Comparison of ENCODE assay signal across 7 mouse cellular contexts in genomic region chr12:84847480-84847879, GRCm38 (mm10). TPM values are rescaled to one million over a fixed set of nuclear protein-coding genes. Genes with fewer than 3 reads are reported as not detected.
DNase-seq lines count a peak whose midpoint lies in the region; ATAC-seq and TF ChIP-seq lines count a peak whose summit lies in the region.

No protein-coding gene starts in this region.

- H3K27ac ChIP-seq in CH12.LX (ENCODE audit: insufficient read depth, low read depth): peak overlapping the region; percentile 79
- H3K27ac ChIP-seq in lung, postnatal 0 days (ENCODE audit: low read length): no peak overlapping the region

- no peaks in the 10 kb centered on the region for H3K36me3 ChIP-seq in CH12.LX (replicated peaks in 1 of 2; ENCODE audit: control insufficient read depth in 1 of 2, insufficient read depth in 1 of 2, low read length in 1 of 2)
- no peaks in the 10 kb centered on the region for H3K36me3 ChIP-seq in lung, postnatal 0 days (ENCODE audit: insufficient read depth, low read length)

- H3K9ac ChIP-seq in CH12.LX (ENCODE audit: insufficient read depth, low read depth): peak overlapping the region; percentile 17; the same call in 1 of the 2 replicates
- no peak overlapping the region for H3K9ac ChIP-seq in lung, postnatal 0 days (replicated peaks; ENCODE audit: low read depth)

- no peak for TF ChIP-seq RAD21 in CH12.LX (IDR thresholded peaks at IDR 0.05; ENCODE audit: low read depth, low read length)

- TF ChIP-seq EP300 in CH12.LX (IDR thresholded peaks at IDR 0.05; ENCODE audit: low read length): peak; percentile 75
- TF ChIP-seq EP300 in lung, postnatal 0 days (IDR thresholded peaks at IDR 0.05): no peak

- peak overlapping the region in 2 of 3 experiments; percentile 2 to 17 for H3K4me3 ChIP-seq in CH12.LX (replicated peaks in 1 of 3; ENCODE audit: low read depth in 2 of 3, low read length in 2 of 3, poor library complexity in 1 of 3)
- H3K4me3 ChIP-seq in lung, postnatal 0 days (ENCODE audit: low read depth, low read length): no peak overlapping the region

- peak; percentile 57 for ATAC-seq in lung, postnatal 0 days
- no peak for ATAC-seq in erythroblast, adult 5-6 weeks (replicated peaks; ENCODE audit: low FRiP score, poor library complexity, severe bottlenecking)

- in situ Hi-C loops in CH12.LX (cut with MboI; ENCODE audit: low pct_ligation_motif_present, low pct_unique_long_range_greater_than_20kb, low sequenced_read_pairs): loop anchor here (5.0 kb wide), 1 partner anchor 40 kb away; no protein-coding TSS in a partner anchor

- intact Hi-C loops in heart, postnatal 14 days (cut with DNase I): no loop called here

- peak overlapping the region; percentile 70 for H3K4me2 ChIP-seq in CH12.LX (ENCODE audit: insufficient read depth, low read depth, poor library complexity, severe bottlenecking)
- H3K4me2 ChIP-seq in lung, postnatal 0 days (replicated peaks; ENCODE audit: low read depth, low read length): no peak overlapping the region

- H3K79me2 ChIP-seq in CH12.LX (replicated peaks; ENCODE audit: control insufficient read depth, extremely low read depth, insufficient read depth, poor library complexity, severe bottlenecking): no peaks in the 10 kb centered on the region

- DNase-seq in CH12.LX (ENCODE audit: extremely low read depth): peak; percentile 73
- DNase-seq in adrenal gland, adult 8-10 months: peak; percentile 37
- peak; percentile 71 for DNase-seq in hindlimb bud, embryonic 11.5 days (ENCODE audit: extremely low spot score, low read depth, low spot score)
- DNase-seq in lung, postnatal 0 days (ENCODE audit: low spot score): peak; percentile 74
- DNase-seq in heart, postnatal 14 days: no peak
- DNase-seq in testis, postnatal 14 days (ENCODE audit: low spot score): no peak

- dilution Hi-C loops in CH12.LX (cut with MboI; ENCODE audit: extremely low pct_ligation_motif_present, extremely low pct_unique_long_range_greater_than_20kb, low sequenced_read_pairs): no loop called here

- H3K9me3 ChIP-seq in CH12.LX (replicated peaks; ENCODE audit: low read length): no peaks in the 10 kb centered on the region
- no peaks in the 10 kb centered on the region for H3K9me3 ChIP-seq in lung, postnatal 0 days (ENCODE audit: low read length)

- TF ChIP-seq POLR2A in CH12.LX (IDR thresholded peaks at IDR 0.05; ENCODE audit: low read depth, low read length): peak; percentile 18; the same call in 1 of the 2 replicates

- peaks cover 27 to 65% of the 10 kb centered on the region in 2 experiments for H3K4me1 ChIP-seq in CH12.LX (ENCODE audit: control insufficient read depth in 1 of 2, insufficient read depth in 2 of 2)
- H3K4me1 ChIP-seq in lung, postnatal 0 days (ENCODE audit: insufficient read depth, low read depth, low read length): peaks cover 4% of the 10 kb centered on the region; the same call in 1 of the 2 replicates

- no peak for TF ChIP-seq CTCF in CH12.LX (conservative IDR thresholded peaks at IDR 0.05 in 1 of 2, IDR thresholded peaks at IDR 0.05 in 1 of 2; ENCODE audit: low read depth in 2 of 2, low read length in 2 of 2)
- TF ChIP-seq CTCF in lung, postnatal 0 days (IDR thresholded peaks at IDR 0.05): no peak

- H3K27me3 ChIP-seq in CH12.LX (replicated peaks): no peaks in the 10 kb centered on the region
- no peaks in the 10 kb centered on the region for H3K27me3 ChIP-seq in lung, postnatal 0 days (replicated peaks; ENCODE audit: insufficient read depth, low read length)

- 23% methylated on average over 7 of the region's 7 CpGs for WGBS in lung, postnatal 0 days

TF ChIP-seq in CH12.LX, 34 proteins besides CTCF, POLR2A, EP300 and RAD21:
- TF ChIP-seq USF1 (IDR thresholded peaks at IDR 0.05; ENCODE audit: low read depth, low read length): no peak
- 0 out of 2 replicates have a peak, but pooled peaks have one; percentile 27 for TF ChIP-seq MAX (IDR thresholded peaks at IDR 0.05; ENCODE audit: low read length)
- peak; percentile 69 for TF ChIP-seq IRF4 (IDR thresholded peaks at IDR 0.05; ENCODE audit: low read depth, low read length)
- TF ChIP-seq MAZ (IDR thresholded peaks at IDR 0.05; ENCODE audit: low read depth, low read length): no peak
- TF ChIP-seq MEF2A (IDR thresholded peaks at IDR 0.05; ENCODE audit: borderline replicate concordance, low read depth, low read length): no peak
- TF ChIP-seq E2F4 (IDR thresholded peaks at IDR 0.05; ENCODE audit: insufficient replicate concordance, low read depth, low read length): no peak
- TF ChIP-seq TCF12 (IDR thresholded peaks at IDR 0.05; ENCODE audit: low read depth, low read length): peak; percentile 15; the same call in 1 of the 2 replicates
- TF ChIP-seq MAFK (IDR thresholded peaks at IDR 0.05; ENCODE audit: insufficient replicate concordance, low read length): no peak
- TF ChIP-seq NELFE (IDR thresholded peaks at IDR 0.05; ENCODE audit: low read depth, low read length): no peak
- no peak for TF ChIP-seq ZC3H11A (IDR thresholded peaks at IDR 0.05; ENCODE audit: low read depth, low read length)
- TF ChIP-seq NRF1 (IDR thresholded peaks at IDR 0.05; ENCODE audit: low read depth, low read length): no peak
- peak; percentile 56; the same call in 1 of the 2 replicates for TF ChIP-seq TBP (conservative IDR thresholded peaks at IDR 0.05; ENCODE audit: low read depth, low read length)
- peak; percentile 30; the same call in 1 of the 2 replicates for TF ChIP-seq SIN3A (IDR thresholded peaks at IDR 0.05; ENCODE audit: low read length)
- no peak for TF ChIP-seq MYC (IDR thresholded peaks at IDR 0.05; ENCODE audit: low read depth, low read length)
- TF ChIP-seq MXI1 (IDR thresholded peaks at IDR 0.05; ENCODE audit: low read depth, low read length): 0 out of 2 replicates have a peak, but pooled peaks have one; percentile 34
- no peak for TF ChIP-seq ZKSCAN1 (IDR thresholded peaks at IDR 0.05; ENCODE audit: borderline replicate concordance, low read depth, low read length)

RNA-seq across cellular contexts. Expression of gene Ltbp2, which starts 28.9 kb away (rescaled TPM):
- total RNA-seq in CH12.LX (2012; rRNA removed) (under 0.01 and 0.25 TPM in 2 replicates), CH12.LX (2014; rRNA removed) (0.19 TPM in 1 of 2 replicates, not detected in the other)
- 0.61 and 0.97 TPM in 2 replicates for polyA plus RNA-seq in CH12.LX (2012; ENCODE audit: insufficient read length, low read depth)
- 1 to 10 TPM; 1.6 to 7.3 (median 5.3) TPM for total RNA-seq in adrenal gland, adult 8-10 months (2022)
- polyA plus RNA-seq in lung, postnatal 0 days (2015; fragmentation: Nextera tagmentation; extraction: Ambion mirVana): 22.4 and 25.7 TPM in 2 replicates
- total RNA-seq in erythroblast, adult 5-6 weeks (2015; ENCODE audit: low replicate concordance): 0.19 TPM in 1 of 2 replicates, not detected in the other
- 0.14 and 2.4 TPM in 2 replicates for total RNA-seq in erythroblast, adult 5-6 weeks (2017; ENCODE audit: low replicate concordance)
- total RNA-seq in heart, postnatal 14 days (2021): 1 to 10 TPM; 1.2 to 2.3 TPM

Comparison
In these comparisons a context has a peak if more than half of its experiments do, and no peak if none do; other contexts are left out.
1. DNase-seq: peak in CH12.LX (single experiment), adrenal gland, adult 8-10 months (single experiment), hindlimb bud, embryonic 11.5 days (single experiment) and lung, postnatal 0 days (single experiment); none in heart, postnatal 14 days (0 of 2) and testis, postnatal 14 days (single experiment).